Mouse (Mus musculus) ovary, adult 18-20 months (tissue): ENCODE measurements around the gene Tnfrsf13c.
"Not testable (repeated sequence)": the region's sequence is repeated elsewhere in the genome, so short reads cannot be mapped to it uniquely, and the experiment has no call there.

Source experiments
- DNase-seq: peaks from one replicate; pipeline ENCODE4 v3.0.0; 2022; ENCODE audit warnings: low spot score, mixed read lengths

Tnfrsf13c gene

GRCm38 (mm10) chr15:82223657-82224601, at the start of gene Tnfrsf13c:
Gene Tnfrsf13c, minus strand, starts transcription at chr15:82224369.
- DNase-seq = no peak

GRCm38 (mm10) chr15:82272295-82272694, 48.1 kb upstream of the Tnfrsf13c start:
- DNase-seq = no peak

DNA sequence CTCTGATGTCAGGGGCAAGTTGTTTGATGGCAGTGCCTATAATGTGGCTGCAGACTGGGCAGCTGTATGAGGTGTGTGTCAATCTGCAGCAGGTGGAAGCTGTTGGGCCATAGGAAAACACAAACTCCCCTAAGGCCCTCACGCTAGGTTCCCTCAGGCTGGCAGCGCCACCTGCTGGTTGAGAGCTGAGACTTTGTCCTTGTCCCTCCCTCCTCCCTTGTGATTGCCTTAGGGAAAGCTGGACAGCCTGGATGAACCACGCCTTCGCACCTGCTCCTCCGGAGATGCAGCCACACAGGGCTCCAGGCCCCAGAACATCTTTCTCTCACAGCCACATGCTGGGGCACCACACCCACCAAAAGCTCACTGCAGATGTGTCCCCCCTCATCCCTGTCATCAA, 47.0 kb upstream of the Tnfrsf13c start:
- DNase-seq = no peak

DNA sequence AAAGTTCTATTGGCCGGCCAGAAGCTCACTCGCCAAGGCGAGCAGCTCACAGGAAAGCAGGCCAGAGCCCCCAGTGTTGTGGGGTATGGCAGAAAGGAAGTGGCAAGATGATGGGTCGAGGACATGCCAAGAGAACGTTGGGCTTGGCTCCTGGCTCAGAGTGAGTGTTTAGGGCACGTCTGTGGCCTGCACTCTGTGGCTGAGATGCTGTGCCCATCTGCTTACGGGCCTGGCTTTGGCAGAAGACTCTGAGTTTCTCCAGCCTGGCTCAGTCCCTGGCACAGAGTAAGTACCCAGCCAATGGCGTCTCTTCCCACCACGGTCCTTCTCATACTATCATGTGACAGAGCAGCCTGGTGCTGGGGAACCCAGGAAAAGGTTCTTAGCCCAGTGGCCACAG, 44.6 kb upstream of the Tnfrsf13c start:
- no peak for DNase-seq

DNA sequence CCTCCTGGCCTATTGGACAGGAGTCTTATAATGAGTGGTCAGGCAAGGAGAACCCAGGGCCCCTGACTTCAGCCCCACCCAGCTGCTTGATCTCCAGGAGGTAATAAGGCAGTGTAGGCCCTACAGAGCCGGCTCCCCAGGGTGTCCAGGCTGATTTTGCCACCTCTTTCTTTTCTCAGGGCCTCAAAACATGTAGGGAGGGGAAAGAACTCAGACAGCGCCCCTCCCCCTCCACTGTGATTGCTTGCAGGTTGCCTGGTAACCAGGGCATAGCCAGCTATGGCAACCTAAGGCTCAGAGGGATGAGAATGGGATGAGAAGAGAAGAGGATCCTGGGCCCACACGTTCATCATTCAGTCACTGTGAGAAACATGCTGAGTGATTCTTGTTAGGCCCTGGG, 44.0 kb upstream of the Tnfrsf13c start:
- DNase-seq = no peak

DNA sequence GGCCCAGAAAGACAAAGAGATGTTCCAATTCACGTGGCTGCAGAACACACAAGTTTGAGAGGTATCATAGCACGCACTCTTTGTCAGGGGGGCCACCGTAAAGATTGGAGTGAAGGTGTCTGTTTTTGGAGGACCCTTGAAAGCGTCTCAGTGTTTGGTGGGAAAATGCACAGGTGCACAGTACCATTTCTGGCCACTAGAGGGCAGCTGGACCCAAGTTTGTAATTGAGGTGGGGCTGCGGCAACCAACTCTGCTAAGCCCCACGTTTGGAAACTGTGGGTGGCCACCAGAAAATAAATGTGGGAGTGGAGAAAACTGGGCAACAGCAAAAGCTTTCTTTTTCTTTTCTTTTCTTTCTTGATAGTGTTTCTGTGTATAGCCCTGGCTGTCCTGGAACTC, 42.2 kb upstream of the Tnfrsf13c start:
- DNase-seq = no peak

- no peak for DNase-seq
Observed at GRCm38 (mm10) chr15:82259510-82259909, 35.3 kb upstream of the Tnfrsf13c start.

GRCm38 (mm10) chr15:82255944-82256383, 31.8 kb upstream of the Tnfrsf13c start:
- no peak for DNase-seq

DNA sequence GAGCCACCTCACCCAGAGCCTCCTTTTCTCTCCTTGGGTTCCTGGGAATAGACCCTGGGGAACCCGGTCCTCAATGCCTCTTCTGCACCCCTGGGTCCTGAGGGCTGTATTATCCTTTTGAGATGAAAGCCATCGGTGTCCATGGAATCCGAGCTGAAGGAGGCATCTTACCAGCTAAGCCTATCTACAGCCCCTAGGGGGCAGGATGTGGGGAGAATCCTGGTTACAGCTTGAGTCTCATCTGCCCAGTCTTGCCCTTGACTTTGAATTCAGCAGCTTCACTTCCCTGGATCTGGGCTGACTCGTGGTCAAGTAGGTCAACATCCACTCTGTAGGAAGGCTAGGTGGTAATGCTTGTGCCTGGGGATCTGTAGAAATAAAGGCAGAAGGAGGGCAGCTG, 31.1 kb upstream of the Tnfrsf13c start:
- DNase-seq = no peak

DNA sequence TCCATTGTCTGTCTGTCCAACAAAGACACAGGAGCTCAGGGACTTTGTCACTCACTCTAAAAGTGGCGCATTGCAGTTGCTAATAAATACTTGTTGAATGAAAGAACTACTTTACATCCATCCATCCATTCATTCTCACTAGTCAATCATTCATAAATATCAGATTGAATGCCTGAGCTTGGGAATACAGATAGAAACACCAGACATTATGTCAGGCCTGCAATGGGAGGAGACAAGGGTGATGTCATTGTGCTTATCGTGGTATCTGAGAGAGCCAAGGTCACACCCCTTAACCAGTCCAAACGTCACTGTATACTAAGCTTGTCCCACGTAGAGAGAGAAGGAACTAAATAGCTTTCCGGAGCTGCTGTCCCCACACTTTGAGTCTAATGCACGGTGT, 27.9 kb upstream of the Tnfrsf13c start, which contains the start of gene 1500009C09Rik:
TSS of gene 1500009C09Rik (plus strand) at position 301 of the 400 bp plus-strand sequence.
- DNase-seq = no peak

DNA sequence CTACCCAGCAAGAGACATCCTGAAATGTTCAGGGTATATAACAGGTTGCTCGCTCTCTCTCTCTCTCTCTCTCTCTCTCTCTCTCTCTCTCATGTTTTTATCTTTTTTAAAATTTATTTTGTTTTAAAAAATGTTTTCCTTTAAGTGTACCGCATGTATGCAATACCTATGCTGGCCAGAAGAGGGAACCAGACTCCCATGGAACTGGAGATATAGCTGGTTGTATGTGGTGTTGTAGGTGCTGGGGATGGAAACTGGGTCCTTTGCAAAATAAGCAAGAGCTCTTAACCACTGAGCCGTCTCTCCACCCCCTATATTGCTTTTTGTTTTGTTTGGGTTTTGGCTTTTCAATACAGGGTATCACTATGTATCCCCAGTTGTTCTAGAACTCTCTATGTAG, 27.4 kb upstream of the Tnfrsf13c start:
- DNase-seq = no peak

GRCm38 (mm10) chr15:82247131-82247776, 23.1 kb upstream of the Tnfrsf13c start:
- peak; percentile 13 for DNase-seq

- DNase-seq = not testable (repeated sequence)
Observed at GRCm38 (mm10) chr15:82244805-82245161, 20.6 kb upstream of the Tnfrsf13c start.

DNA sequence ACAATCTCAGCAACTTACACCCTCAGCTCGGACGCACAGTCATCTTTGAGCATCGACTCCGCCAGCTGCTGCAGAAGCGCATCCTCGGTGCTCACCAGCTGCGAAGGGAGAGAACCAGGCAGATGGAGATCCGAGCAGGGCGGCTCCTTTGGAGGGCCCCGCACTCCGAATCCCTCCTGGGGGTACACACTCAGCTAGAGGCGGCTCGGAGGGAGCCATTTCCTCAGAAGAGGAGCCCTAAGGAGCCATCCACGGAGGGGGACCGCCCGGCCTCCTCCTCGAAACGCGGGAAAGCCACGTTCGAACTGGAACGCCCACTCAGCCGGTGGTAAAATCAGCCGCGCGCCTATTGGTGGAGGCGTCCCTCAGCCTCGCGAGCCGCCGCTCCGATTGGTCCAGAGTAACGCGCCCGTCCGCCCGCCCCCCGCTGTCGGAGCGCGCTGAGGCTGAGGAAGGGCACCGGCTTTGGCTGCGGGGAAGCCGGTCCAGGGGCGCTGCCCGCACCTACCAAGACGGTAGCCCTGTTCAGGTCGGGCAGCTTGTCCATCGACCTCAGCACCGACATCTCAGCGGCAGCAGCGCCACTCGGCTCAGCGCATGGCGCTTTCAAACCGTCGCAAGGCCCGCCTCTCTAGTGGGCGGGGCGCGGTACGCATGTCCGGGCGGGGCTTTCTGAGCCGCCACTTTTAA, 20.1 kb upstream of the Tnfrsf13c start, which contains the start of gene Cenpm:
TSS of gene Cenpm (minus strand) at position 634 of the 690 bp plus-strand sequence.
- DNase-seq = peak; percentile 75

GRCm38 (mm10) chr15:82243742-82244114, 19.6 kb upstream of the Tnfrsf13c start:
- DNase-seq = no peak

- no peak for DNase-seq
Observed at GRCm38 (mm10) chr15:82243311-82243710, 19.1 kb upstream of the Tnfrsf13c start.

DNA sequence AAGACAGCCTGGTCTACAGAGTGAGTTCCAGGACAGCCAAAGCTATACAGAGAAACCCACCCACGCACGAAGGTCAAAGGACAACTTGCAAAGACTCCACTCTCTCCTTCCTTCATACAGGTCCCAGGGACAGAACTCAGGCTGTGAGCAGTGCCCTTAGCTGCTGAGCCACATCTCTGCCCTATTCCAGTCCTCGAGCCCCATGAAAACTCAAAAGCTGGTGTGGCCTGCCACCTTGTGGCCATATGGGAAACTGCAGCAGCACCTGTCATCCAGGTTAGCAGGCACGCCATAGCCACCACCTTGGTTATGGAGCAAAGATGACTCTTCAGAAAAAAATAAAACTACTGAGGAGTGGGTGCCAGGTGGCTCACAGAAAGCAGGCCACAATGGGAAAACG, 12.4 kb upstream of the Tnfrsf13c start:
- peak; percentile 29 for DNase-seq

GRCm38 (mm10) chr15:82235661-82236060, 11.5 kb upstream of the Tnfrsf13c start:
- DNase-seq = no peak

DNA sequence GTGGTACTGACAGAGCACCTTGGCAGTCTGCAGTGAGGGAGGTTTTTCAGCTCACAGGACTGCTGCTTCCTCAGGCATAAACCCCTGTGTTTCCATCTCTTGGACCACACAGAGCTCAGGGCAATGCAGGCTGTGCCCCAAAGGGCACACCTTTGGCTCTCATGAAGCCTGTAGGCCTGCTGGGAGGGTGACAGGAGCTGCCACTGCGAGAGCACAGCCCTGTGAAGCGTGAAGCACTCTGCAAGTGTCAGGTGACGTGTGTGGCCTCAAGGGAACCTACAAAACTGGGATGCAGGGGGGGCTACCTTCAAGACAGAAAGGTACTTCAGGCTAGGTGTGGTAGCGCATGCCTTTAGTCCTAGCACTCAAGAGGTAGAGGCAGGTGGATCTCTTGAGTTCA, 8.5 kb upstream of the Tnfrsf13c start:
- DNase-seq = no peak

DNA sequence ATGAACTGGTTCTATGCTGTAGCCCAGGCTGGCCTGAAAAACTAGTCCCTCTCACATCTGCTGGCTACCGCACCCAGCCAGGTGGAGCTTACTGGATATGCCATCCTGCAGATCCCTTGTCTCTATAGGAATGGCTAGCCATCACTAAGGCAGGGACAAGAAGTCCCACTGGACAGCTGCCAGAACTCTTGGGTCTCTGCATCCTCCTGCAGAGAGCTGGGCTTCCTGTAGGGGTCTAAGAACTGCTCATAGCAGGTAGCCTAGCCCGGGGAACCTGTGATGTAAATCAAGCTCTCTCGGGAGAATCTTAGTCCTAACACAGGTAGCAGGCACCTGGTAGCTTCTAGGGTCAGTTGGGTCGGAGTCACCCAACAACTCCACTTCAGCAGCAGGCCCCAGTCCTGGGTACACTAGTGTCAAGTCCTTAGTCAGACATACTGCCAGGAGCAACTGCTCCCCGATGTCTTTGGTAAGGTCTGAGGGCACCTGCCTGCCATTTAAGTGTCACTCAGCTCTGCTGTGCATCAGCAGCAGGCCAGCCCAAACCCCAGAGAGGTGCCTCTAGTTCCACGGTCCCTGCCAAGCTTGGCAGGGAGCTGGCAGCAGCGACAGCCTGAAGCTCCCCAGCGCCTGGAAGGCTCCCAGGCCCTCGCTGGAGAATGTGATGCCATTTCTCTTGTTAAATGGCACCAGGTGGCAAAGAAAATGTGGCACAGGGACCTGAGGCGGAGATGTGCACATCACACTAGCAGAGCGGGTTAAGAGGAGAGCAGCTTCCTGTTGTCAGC, 7.6 kb upstream of the Tnfrsf13c start:
- DNase-seq = no peak

- DNase-seq = no peak
Observed at GRCm38 (mm10) chr15:82231100-82231499, 6.9 kb upstream of the Tnfrsf13c start.
